Mouse (Mus musculus) heart, embryonic 11.5 days (tissue): Measurements from ENCODE around the gene Cd81. TPM values are rescaled to one million over a fixed set of nuclear protein-coding genes. Genes with fewer than 3 reads are reported as not detected.
A peak's percentile ranks its signal among the peaks of the same experiment; 100 is the strongest.

ENCODE experiments used
- ATAC-seq: fragments of 200-750 bp; cut with Nextera tagmentation; replicated peaks from 2 replicates; pipeline ENCODE4 v1.8.0; 2017; ENCODE audit warnings: moderate library complexity; ENCODE audit not compliant: insufficient number of reproducible peaks, low FRiP score, low TSS enrichment
- H3K27ac ChIP-seq: fragments of 300-500 bp; sonication (generic); 2 replicates; pipeline ENCODE4 v1.5.1; 2014; ENCODE audit warnings: mild to moderate bottlenecking, low read depth, low read length
- H3K27me3 ChIP-seq: fragments of 300-500 bp; sonication (generic); 2 replicates; pipeline ENCODE4 v1.6.1; 2014; ENCODE audit warnings: mild to moderate bottlenecking, low read length, mixed read lengths; ENCODE audit not compliant: control insufficient read depth, insufficient read depth
- H3K36me3 ChIP-seq: fragments of 300-500 bp; sonication (generic); 2 replicates; pipeline ENCODE4 v1.6.1; 2014; ENCODE audit warnings: mild to moderate bottlenecking, low read length, moderate library complexity, mixed read lengths; ENCODE audit not compliant: control insufficient read depth, insufficient read depth
- H3K4me1 ChIP-seq: fragments of 300-500 bp; sonication (generic); 2 replicates; pipeline ENCODE4 v1.6.1; 2014; ENCODE audit warnings: low read length; ENCODE audit not compliant: control insufficient read depth, insufficient read depth
- H3K4me2 ChIP-seq: fragments of 300-500 bp; sonication (generic); 2 replicates; pipeline ENCODE4 v1.6.1; 2014; ENCODE audit warnings: mild to moderate bottlenecking, moderate library complexity
- H3K4me3 ChIP-seq: fragments of 300-500 bp; sonication (generic); 2 replicates; pipeline ENCODE4 v1.5.1; 2014; ENCODE audit warnings: low read depth, low read length
- H3K9ac ChIP-seq: fragments of 300-500 bp; sonication (generic); 2 replicates; pipeline ENCODE4 v1.6.1; 2014; ENCODE audit warnings: mild to moderate bottlenecking, low read depth, low read length, moderate library complexity
- H3K9me3 ChIP-seq: fragments of 300-500 bp; sonication (generic); replicated peaks from 2 replicates; pipeline ENCODE4 v1.6.1; 2016; ENCODE audit warnings: low read length; ENCODE audit not compliant: control insufficient read depth
- WGBS: fragments of 180-500 bp; shearing (Covaris S2); extraction: QIAGEN DNeasy Blood & Tissue Kit; methylation state at CpG from one replicate; pipeline ENCODE4 v1.1.7; 2014; ENCODE audit not compliant: insufficient replicate concordance; 5-methylcytosine and 5-hydroxymethylcytosine counted together
- polyA plus RNA-seq: library from polyadenylated mRNA; unstranded; fragments of >200 nt; fragmentation: Nextera tagmentation; extraction: Ambion mirVana; gene quantifications from 2 replicates; pipeline ENCODE4 v1.2.1, GENCODE M21; 2014

Cd81 gene
- polyA plus RNA-seq, 1 experiment from 2014 or later, result 632 TPM

- WGBS, result 31% methylated on average over 3 of the region's 4 CpGs
- peak overlapping the region; percentile 53 for H3K4me2 ChIP-seq
- peak overlapping the region; percentile 52; the same call in 1 of the 2 replicates for H3K9ac ChIP-seq
- no peaks in the 10 kb centered on the region for H3K36me3 ChIP-seq
- H3K27me3 ChIP-seq, result no peaks in the 10 kb centered on the region
- H3K4me1 ChIP-seq, result peaks cover 43% of the 10 kb centered on the region
- H3K4me3 ChIP-seq, result no peak overlapping the region
- ATAC-seq, result no peak
- peak overlapping the region; percentile 95 for H3K27ac ChIP-seq
- H3K9me3 ChIP-seq, result no peaks in the 10 kb centered on the region
These were observed 43.4 kb upstream of the Cd81 start for GRCm38 (mm10) chr7:143008996-143009665.

DNA sequence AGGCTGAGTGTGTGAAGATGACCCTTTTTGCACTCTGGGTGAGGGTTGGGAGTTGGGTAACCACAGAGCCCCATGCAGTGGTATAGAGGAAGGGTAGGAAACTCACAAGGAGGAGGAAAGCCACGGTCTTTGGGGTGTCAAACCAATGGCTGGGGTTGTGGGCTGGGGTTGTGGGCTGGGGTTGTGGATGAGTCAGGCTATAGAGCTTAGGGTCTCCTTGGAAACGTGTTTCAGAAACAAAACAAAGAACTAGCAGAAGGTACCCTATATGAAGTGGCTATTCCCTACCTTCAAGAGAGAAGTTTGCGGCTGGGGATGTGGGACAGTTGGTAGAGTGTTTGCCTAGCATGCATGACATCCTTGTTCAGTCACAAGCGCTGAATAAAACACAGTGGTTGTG is 42.5 kb upstream of the Cd81 start:
- Histone ChIP-seq H3K4me1 (peaks cover 50% of the 10 kb centered on the region), H3K36me3 (no peaks in the 10 kb centered on the region), H3K9ac (no peak overlapping the region), H3K4me2 (no peak overlapping the region), H3K27me3 (no peaks in the 10 kb centered on the region), H3K27ac (peak overlapping the region; percentile 95), H3K9me3 (no peaks in the 10 kb centered on the region), H3K4me3 (no peak overlapping the region)
- WGBS, result 87% methylated on average over 4 of the region's 4 CpGs
- no peak for ATAC-seq

DNA sequence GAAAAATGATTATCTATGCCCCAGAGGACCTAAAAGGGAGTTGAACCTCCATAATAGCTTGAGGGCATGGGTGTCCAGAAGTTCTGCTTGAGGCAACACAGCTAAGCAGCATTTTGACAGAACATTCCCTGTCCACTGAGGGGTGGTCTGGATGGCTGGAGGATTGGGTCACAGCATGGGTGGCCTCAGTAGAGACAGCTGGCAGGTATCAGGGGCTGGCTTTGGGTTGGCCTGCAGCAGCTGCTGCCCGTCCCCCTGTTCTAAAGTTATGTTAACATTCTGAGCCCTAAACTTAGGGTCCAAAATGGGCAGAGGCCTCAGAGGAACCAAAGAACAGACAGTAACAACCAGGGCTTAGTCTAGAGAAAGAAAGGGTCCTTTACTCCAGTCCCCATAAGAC is 41.3 kb upstream of the Cd81 start:
- 81% methylated on average over 1 of the region's 1 CpGs for WGBS
- Histone ChIP-seq H3K27me3 (no peaks in the 10 kb centered on the region), H3K9ac (no peak overlapping the region), H3K4me3 (no peak overlapping the region), H3K9me3 (no peaks in the 10 kb centered on the region), H3K27ac (no peak overlapping the region), H3K4me2 (no peak overlapping the region), H3K4me1 (peaks cover 53% of the 10 kb centered on the region), H3K36me3 (no peaks in the 10 kb centered on the region)
- no peak for ATAC-seq

- no peak for ATAC-seq
- Histone ChIP-seq H3K9me3 (no peaks in the 10 kb centered on the region), H3K9ac (no peak overlapping the region), H3K27me3 (no peaks in the 10 kb centered on the region), H3K27ac (no peak overlapping the region), H3K36me3 (no peaks in the 10 kb centered on the region), H3K4me3 (no peak overlapping the region), H3K4me2 (no peak overlapping the region), H3K4me1 (peaks cover 60% of the 10 kb centered on the region)
- WGBS, result 63% methylated on average over 5 of the region's 5 CpGs
These were observed 40.2 kb upstream of the Cd81 start for GRCm38 (mm10) chr7:143012230-143012875.

DNA sequence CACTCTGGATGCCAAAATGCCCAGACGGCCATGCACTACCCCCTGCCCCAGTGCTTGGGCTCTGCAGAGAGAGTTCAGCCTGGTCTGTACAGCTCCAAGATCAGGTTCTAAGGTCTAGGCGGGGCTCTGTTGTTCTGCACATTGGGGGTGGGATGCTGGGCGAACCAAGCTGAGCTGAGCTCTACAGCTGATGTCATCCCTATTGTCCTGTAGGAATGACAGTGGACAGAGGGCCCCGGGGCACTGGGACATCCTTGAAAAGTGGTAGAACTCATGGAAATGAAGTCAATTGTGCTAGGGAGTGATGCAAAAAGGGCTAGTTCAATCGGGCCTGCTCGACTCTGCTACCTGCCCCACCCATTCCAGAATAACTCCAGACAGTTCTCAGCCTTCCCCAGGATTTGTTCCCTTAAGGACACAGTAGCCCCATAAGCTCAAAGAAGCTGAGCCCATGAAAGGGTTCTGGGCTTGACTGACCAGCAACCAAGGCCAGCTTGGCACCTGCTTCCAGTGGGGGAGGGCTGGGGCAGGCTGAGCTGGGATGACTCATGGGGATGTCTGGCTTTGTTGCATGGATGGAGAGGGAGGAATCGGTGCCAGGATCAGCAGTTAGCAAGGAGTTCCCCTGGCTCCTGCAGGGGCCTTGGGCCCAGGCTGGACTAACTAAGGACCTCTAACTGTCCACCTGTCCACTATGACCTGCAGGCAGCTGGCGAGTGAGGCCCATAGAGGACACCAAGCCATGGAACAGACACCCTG is 38.9 kb upstream of the Cd81 start:
- H3K9me3 ChIP-seq, result no peaks in the 10 kb centered on the region
- no peaks in the 10 kb centered on the region for H3K36me3 ChIP-seq
- H3K4me2 ChIP-seq, result no peak overlapping the region
- 68% methylated on average over 8 of the region's 8 CpGs for WGBS
- no peak overlapping the region for H3K27ac ChIP-seq
- no peak for ATAC-seq
- peaks cover 58% of the 10 kb centered on the region for H3K4me1 ChIP-seq
- H3K9ac ChIP-seq, result no peak overlapping the region
- no peaks in the 10 kb centered on the region for H3K27me3 ChIP-seq
- no peak overlapping the region for H3K4me3 ChIP-seq

DNA sequence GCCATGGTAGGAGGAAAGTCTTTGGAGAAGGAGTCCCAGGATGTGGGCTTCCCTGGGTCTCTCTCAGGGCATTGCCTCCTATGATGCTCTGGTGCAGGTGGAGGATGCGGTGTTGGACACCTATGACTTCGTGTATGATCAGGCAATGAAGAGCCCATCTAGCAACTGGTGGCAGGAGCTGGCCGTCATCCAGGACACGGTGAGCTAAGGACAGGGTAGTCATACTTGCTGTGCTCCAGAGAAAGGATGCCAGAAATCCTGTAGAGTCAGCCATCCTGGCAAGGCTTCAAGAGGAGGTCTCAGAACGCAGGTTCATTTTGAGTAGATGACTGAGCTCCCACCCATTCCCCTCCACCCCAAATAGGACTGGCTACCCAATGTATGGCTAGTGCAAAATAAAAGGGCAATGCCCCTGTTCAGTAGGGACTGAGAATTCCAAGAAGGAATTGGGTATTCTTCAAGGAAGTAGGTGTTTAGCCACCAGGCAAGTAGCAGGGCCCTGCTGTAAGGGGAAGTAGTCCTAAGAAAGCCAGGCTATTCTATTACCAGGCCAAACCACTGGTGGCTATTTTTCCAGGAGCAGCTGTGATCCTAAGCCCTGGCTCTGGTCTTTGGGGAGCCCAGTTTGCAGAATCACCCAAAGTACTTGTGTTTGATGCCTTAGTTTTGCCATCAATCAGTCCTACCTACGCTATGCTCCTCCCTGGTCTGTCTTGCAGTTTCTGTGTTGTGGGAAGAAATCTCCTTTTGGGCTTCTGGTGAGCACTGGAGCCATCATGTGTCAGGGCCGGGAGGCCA is 37.5 kb upstream of the Cd81 start:
- H3K36me3 ChIP-seq, result no peaks in the 10 kb centered on the region
- no peak overlapping the region for H3K4me2 ChIP-seq
- no peak overlapping the region for H3K9ac ChIP-seq
- peaks cover 47% of the 10 kb centered on the region for H3K4me1 ChIP-seq
- 84% methylated on average over 7 of the region's 7 CpGs for WGBS
- no peak overlapping the region for H3K4me3 ChIP-seq
- no peaks in the 10 kb centered on the region for H3K9me3 ChIP-seq
- H3K27me3 ChIP-seq, result no peaks in the 10 kb centered on the region
- H3K27ac ChIP-seq, result peak overlapping the region; percentile 75
- ATAC-seq, result no peak

DNA sequence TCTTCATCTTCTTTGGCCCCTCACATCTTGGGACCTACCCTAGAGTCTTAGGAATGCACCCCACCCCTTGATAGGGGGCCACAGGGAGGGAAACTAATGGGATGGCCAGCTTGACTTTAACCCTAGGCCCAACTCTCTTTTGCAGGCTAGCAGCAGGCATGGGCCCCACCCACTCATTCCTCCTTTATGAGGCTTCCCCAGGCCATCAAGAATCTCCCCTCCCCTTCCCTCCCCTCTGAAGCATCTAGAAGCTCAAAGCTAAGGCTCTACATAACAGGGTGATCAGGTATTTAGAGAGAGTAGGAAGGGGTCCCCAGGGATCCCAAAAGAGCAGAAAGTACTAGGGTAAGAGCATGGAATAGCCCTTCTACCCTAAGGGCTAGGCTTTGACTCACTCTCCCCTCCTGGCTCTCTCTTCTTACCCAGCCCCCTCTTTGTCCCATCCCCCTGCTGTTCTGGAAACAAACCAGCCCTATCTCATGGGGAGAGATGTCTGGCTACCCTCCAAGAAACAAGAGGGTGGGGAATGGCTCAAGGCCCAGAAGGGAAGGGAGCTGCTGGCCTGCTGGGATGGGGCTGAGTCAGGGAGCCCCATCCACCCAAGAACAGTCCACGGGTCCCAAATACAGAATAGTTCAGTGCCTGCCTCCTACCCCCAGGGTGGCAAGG is 36.6 kb upstream of the Cd81 start:
- 21% methylated on average over 1 of the region's 1 CpGs for WGBS
- peak; percentile 63 for ATAC-seq
- Histone ChIP-seq H3K4me2 (peak overlapping the region; percentile 32), H3K27me3 (no peaks in the 10 kb centered on the region), H3K9ac (0 out of 2 replicates have a peak overlapping the region, but pooled peaks have one; percentile 10), H3K36me3 (no peaks in the 10 kb centered on the region), H3K4me1 (peaks cover 47% of the 10 kb centered on the region), H3K4me3 (no peak overlapping the region), H3K27ac (peak overlapping the region; percentile 75), H3K9me3 (no peaks in the 10 kb centered on the region)
